Mouse (Mus musculus) midbrain, embryonic 16.5 days (tissue): ENCODE data around the gene Hmg20b. TPM values are rescaled to one million over a fixed set of nuclear protein-coding genes. Genes with fewer than 3 reads are reported as not detected.

ENCODE experiments used
- ATAC-seq: fragments of 200-750 bp; cut with Nextera tagmentation; 2 replicates; pipeline ENCODE4 v1.8.0; 2017; ENCODE audit warnings: moderate TSS enrichment
- H3K27ac ChIP-seq: fragments of 300-500 bp; sonication (generic); 2 replicates; pipeline ENCODE4 v1.5.1; 2014; ENCODE audit warnings: mild to moderate bottlenecking, low read length, mixed read lengths
- H3K27me3 ChIP-seq: fragments of 300-500 bp; sonication (generic); 2 replicates; pipeline ENCODE4 v1.6.1; 2014; ENCODE audit warnings: low read depth, low read length, mixed read lengths; ENCODE audit not compliant: control insufficient read depth, insufficient read depth
- H3K36me3 ChIP-seq: fragments of 300-500 bp; sonication (generic); 2 replicates; pipeline ENCODE4 v1.6.1; 2014; ENCODE audit warnings: mild to moderate bottlenecking, low read length, moderate library complexity, mixed read lengths; ENCODE audit not compliant: control insufficient read depth, insufficient read depth
- H3K4me1 ChIP-seq: fragments of 300-500 bp; sonication (generic); 2 replicates; pipeline ENCODE4 v1.6.1; 2014; ENCODE audit warnings: mild to moderate bottlenecking, low read length, mixed read lengths; ENCODE audit not compliant: control insufficient read depth, insufficient read depth
- H3K4me2 ChIP-seq: fragments of 300-500 bp; sonication (generic); 2 replicates; pipeline ENCODE4 v1.6.1; 2014; ENCODE audit warnings: mild to moderate bottlenecking, low read length, mixed read lengths
- H3K4me3 ChIP-seq: fragments of 300-500 bp; sonication (generic); 2 replicates; pipeline ENCODE4 v1.5.1; 2014; ENCODE audit warnings: low read depth, mild to moderate bottlenecking, low read length, moderate library complexity, mixed read lengths
- H3K9ac ChIP-seq: fragments of 300-500 bp; sonication (generic); 2 replicates; pipeline ENCODE4 v1.6.1; 2014; ENCODE audit warnings: low read depth, low read length, mixed read lengths
- H3K9me3 ChIP-seq: fragments of 300-500 bp; sonication (generic); replicated peaks from 2 replicates; pipeline ENCODE4 v1.6.1; 2014; ENCODE audit warnings: mild to moderate bottlenecking, low read length, mixed read lengths; ENCODE audit not compliant: control insufficient read depth, poor library complexity, severe bottlenecking
- WGBS: fragments of 180-500 bp; shearing (Covaris S2); extraction: QIAGEN DNeasy Blood & Tissue Kit; methylation state at CpG from one replicate; pipeline ENCODE4 v1.1.7; 2014; 5-methylcytosine and 5-hydroxymethylcytosine counted together
- polyA plus RNA-seq: library from polyadenylated mRNA; unstranded; fragments of >200 nt; fragmentation: Nextera tagmentation; extraction: Ambion mirVana; gene quantifications from 2 replicates; pipeline ENCODE4 v1.2.1, GENCODE M21; 2015

Gene Hmg20b
- polyA plus RNA-seq, 1 experiment from 2014 or later, result 25.0 TPM

GRCm38 (mm10) chr10:81319741-81320549 is 30.3 kb downstream of the Hmg20b start:
- no peaks in the 10 kb centered on the region for H3K9me3 ChIP-seq
- H3K4me1 ChIP-seq, result peaks cover 21% of the 10 kb centered on the region
- H3K27me3 ChIP-seq, result no peaks in the 10 kb centered on the region
- H3K27ac ChIP-seq, result peak overlapping the region; percentile 88
- peak overlapping the region; percentile 78 for H3K4me3 ChIP-seq
- ATAC-seq, result peak; percentile 47
- H3K4me2 ChIP-seq, result peak overlapping the region; percentile 68
- WGBS, result under 1% methylated on average over 38 of the region's 38 CpGs
- peaks cover 42% of the 10 kb centered on the region for H3K36me3 ChIP-seq
- H3K9ac ChIP-seq, result peak overlapping the region; percentile 59

GRCm38 (mm10) chr10:81319330-81319699 is 31.0 kb downstream of the Hmg20b start:
- peak overlapping the region; percentile 78; the same call in 1 of the 2 replicates for H3K4me3 ChIP-seq
- H3K27ac ChIP-seq, result peak overlapping the region; percentile 88
- no peaks in the 10 kb centered on the region for H3K9me3 ChIP-seq
- ATAC-seq, result no peak
- H3K4me1 ChIP-seq, result peaks cover 21% of the 10 kb centered on the region
- no peaks in the 10 kb centered on the region for H3K27me3 ChIP-seq
- peaks cover 38% of the 10 kb centered on the region for H3K36me3 ChIP-seq
- peak overlapping the region; percentile 59 for H3K9ac ChIP-seq
- WGBS, result 46% methylated on average over 8 of the region's 8 CpGs
- H3K4me2 ChIP-seq, result peak overlapping the region; percentile 68

GRCm38 (mm10) chr10:81318589-81319329 is 31.5 kb downstream of the Hmg20b start:
- Histone ChIP-seq H3K27ac (no peak overlapping the region), H3K9ac (peak overlapping the region; percentile 59; the same call in 1 of the 2 replicates), H3K4me3 (no peak overlapping the region), H3K4me2 (peak overlapping the region; percentile 68; the same call in 1 of the 2 replicates), H3K27me3 (no peaks in the 10 kb centered on the region), H3K36me3 (peaks cover 35% of the 10 kb centered on the region), H3K4me1 (peaks cover 21% of the 10 kb centered on the region), H3K9me3 (no peaks in the 10 kb centered on the region)
- ATAC-seq, result no peak
- WGBS, result 92% methylated on average over 13 of the region's 13 CpGs

GRCm38 (mm10) chr10:81317273-81317672 is 33.0 kb downstream of the Hmg20b start:
- Histone ChIP-seq H3K9ac (no peak overlapping the region), H3K27me3 (no peaks in the 10 kb centered on the region), H3K4me2 (no peak overlapping the region), H3K36me3 (peaks cover 36% of the 10 kb centered on the region), H3K4me1 (peaks cover 20% of the 10 kb centered on the region), H3K27ac (no peak overlapping the region), H3K9me3 (no peaks in the 10 kb centered on the region), H3K4me3 (no peak overlapping the region)
- no peak for ATAC-seq
- WGBS, result 20% methylated on average over 20 of the region's 20 CpGs

- Histone ChIP-seq H3K36me3 (peaks cover 42% of the 10 kb centered on the region), H3K4me1 (peaks cover 12% of the 10 kb centered on the region), H3K9me3 (no peaks in the 10 kb centered on the region), H3K27ac (no peak overlapping the region), H3K4me2 (no peak overlapping the region), H3K4me3 (no peak overlapping the region), H3K9ac (no peak overlapping the region), H3K27me3 (no peaks in the 10 kb centered on the region)
- WGBS, result 41% methylated on average over 16 of the region's 16 CpGs
- ATAC-seq, result no peak
Observed at GRCm38 (mm10) chr10:81316338-81317060, 33.8 kb downstream of the Hmg20b start.

- Histone ChIP-seq H3K9me3 (no peaks in the 10 kb centered on the region), H3K27me3 (no peaks in the 10 kb centered on the region), H3K4me2 (no peak overlapping the region), H3K27ac (no peak overlapping the region), H3K9ac (no peak overlapping the region), H3K36me3 (peaks cover 51% of the 10 kb centered on the region), H3K4me1 (peaks cover 11% of the 10 kb centered on the region), H3K4me3 (no peak overlapping the region)
- no peak for ATAC-seq
- 91% methylated on average over 16 of the region's 16 CpGs for WGBS
Observed at GRCm38 (mm10) chr10:81315587-81315986, 34.7 kb downstream of the Hmg20b start.

- Histone ChIP-seq H3K27me3 (no peaks in the 10 kb centered on the region), H3K9me3 (no peaks in the 10 kb centered on the region), H3K4me3 (no peak overlapping the region), H3K4me2 (no peak overlapping the region), H3K27ac (no peak overlapping the region), H3K36me3 (peaks cover 60% of the 10 kb centered on the region), H3K4me1 (peaks cover 3% of the 10 kb centered on the region), H3K9ac (no peak overlapping the region)
- no peak for ATAC-seq
- 81% methylated on average over 7 of the region's 7 CpGs for WGBS
Observed at GRCm38 (mm10) chr10:81314201-81314600, 36.1 kb downstream of the Hmg20b start.

GRCm38 (mm10) chr10:81313581-81313980 is 36.7 kb downstream of the Hmg20b start:
- H3K36me3 ChIP-seq, result peaks cover 62% of the 10 kb centered on the region
- no peak overlapping the region for H3K4me2 ChIP-seq
- H3K9ac ChIP-seq, result no peak overlapping the region
- no peak overlapping the region for H3K4me3 ChIP-seq
- H3K27ac ChIP-seq, result no peak overlapping the region
- ATAC-seq, result no peak
- no peaks in the 10 kb centered on the region for H3K27me3 ChIP-seq
- no peaks in the 10 kb centered on the region for H3K4me1 ChIP-seq
- 91% methylated on average over 13 of the region's 13 CpGs for whole genome bisulfite sequencing
- no peaks in the 10 kb centered on the region for H3K9me3 ChIP-seq
